Mouse (Mus musculus) ovary, postnatal 36 days (tissue): ENCODE measurements around the gene Slamf8.

Experiments used
- DNase-seq: peaks from one replicate; pipeline ENCODE4 v3.0.0; 2022; ENCODE audit warnings: low spot score, mixed read lengths

Gene Slamf8

DNA sequence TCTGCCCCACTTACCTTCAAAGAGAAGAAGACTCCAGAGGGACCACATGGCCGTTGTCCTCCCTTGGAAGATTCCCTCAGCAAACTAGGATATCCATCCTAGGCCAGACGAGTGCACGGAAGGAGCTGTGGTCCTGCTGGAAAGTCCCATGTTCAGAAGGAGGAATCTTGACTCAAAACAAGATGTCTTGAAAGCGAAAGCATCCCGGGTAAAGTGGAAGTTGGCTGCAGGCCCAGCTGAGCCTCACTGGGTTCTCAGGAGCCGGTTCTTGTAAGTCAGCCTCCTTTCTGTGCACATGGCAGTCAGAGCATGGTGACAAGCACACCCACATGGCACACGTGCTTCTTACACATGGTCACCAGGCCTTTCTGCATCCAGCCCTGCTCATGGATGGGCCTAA is at the start of gene Slamf8:
Gene Slamf8, minus strand, starts transcription at position 184 of the 400 bp plus-strand sequence.
- DNase-seq = peak; percentile 25

DNA sequence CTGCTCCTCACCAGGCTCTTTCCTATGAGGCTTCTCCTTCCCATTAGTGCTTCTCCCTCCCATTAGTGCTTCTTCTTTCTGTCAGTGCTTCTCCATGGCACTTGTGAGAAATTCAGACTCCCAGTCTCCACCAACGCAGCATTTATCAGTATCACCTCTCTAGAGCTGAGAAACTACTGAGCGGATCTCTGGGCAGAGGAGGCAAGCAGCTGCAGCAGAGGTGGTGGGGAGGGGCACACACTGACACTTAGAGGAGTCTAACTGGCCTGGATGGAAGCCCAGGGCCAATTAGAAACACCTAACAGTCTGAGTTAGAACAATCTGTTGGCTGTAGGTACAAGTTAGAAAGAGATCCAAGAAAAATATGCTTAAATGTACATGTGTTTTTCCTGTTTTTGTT is 48.4 kb upstream of the Slamf8 start:
- no peak for DNase-seq

GRCm38 (mm10) chr1:172637801-172638200 is 47.4 kb upstream of the Slamf8 start:
- no peak for DNase-seq

DNA sequence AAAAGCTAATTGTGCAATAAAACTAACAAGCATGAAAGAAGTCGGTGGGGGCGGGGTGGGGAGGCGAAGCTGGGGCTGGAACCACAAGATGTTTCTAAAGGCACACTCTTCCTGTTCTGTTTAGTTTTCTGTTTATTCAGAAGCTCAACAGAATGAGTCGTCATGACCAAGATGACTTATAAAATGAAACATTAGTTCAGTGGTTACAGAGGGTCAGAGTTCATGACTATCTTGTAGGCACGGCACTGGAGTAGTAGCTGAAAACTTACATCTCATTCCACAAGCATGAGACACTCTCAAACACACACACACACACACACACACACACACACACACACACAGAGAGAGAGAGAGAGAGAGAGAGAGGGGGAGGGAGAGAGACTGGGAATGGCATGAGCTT is 45.9 kb upstream of the Slamf8 start:
- DNase-seq = no peak

DNA sequence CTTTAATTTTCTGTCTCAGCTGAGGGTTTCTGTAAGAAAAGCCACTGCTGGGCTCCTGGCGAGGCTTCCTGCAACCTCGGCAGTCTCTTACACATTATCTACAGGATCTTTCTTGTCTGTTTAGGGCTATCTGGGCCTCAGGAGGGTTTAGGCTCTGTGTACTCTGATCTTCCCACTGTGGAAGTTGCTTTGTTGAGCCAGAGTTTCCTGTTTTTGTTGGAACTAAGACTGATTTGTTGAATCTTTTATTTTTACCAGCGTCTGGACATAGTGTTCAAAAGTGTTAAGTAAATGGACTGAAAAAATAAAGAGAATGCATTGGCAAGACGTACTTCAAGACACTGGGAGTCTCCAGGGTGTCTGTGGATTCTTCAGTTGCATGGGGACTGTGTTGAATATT is 44.9 kb upstream of the Slamf8 start:
- no peak for DNase-seq

DNA sequence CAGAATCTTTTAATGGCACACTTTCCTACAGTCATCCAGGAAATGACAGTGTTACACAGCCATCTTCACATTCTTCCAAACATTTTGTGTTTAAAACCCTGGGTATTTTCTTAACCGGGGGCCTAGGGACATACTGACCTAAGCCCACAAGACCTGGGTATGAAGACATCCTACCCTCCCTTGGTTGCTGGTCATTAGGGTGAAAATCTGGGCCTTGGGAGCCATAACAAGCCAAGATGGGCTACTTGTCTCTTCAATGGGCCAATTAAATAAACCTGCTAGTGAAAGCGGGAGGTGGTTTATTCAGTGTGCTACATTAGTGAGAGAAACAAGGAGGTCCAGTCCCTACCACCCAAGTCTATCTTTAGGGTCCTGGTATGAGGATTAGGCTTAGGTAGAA is 43.8 kb upstream of the Slamf8 start:
- no peak for DNase-seq

- peak; percentile 96 for DNase-seq
These were observed 42.3 kb upstream of the Slamf8 start, which contains the start of gene Dusp23 for GRCm38 (mm10) chr1:172632451-172633326. TSS of gene Dusp23 (minus strand) at chr1:172632962.

- no peak for DNase-seq
These were observed 41.4 kb upstream of the Slamf8 start for GRCm38 (mm10) chr1:172631721-172632120.

GRCm38 (mm10) chr1:172629831-172630230 is 39.5 kb upstream of the Slamf8 start:
- no peak for DNase-seq

DNA sequence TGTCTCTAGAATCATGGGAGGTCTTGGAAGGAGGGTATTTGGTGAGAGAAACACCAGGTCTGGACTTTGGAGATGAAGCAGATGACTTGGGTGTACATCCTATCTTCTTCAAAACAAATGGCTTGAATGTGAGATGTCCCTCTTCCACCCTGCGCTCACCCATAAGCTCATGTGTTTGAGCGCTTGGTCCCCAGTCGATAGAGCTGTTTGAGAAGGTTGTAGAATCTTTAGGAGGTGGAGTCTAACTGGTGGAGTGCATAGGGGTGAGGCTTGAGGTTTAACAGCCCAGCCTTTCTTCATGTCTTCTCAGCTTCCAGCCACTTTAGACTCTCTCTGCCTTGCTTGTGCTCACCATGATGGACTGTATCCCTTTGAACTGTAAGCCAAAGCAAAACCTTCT is 35.9 kb upstream of the Slamf8 start:
- DNase-seq = no peak

DNA sequence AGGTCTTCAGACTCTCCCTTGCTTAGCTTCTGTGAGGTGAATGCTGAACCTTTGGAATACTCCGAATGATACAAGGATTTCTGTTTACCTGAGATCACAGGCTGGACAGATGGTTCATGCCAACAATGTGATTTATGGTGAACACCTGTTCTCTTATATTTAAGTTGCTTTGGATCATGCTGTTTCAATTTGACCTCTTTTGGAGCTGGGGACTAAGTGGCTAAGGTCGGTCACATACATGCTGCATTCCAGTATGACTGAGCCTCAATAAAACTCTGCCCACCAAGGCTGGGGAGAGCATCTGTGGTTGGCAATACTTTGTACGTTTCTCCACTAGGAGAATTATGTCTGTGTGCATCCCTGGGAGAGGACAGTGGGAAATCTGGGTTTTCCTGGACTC is 33.7 kb upstream of the Slamf8 start:
- no peak for DNase-seq

DNA sequence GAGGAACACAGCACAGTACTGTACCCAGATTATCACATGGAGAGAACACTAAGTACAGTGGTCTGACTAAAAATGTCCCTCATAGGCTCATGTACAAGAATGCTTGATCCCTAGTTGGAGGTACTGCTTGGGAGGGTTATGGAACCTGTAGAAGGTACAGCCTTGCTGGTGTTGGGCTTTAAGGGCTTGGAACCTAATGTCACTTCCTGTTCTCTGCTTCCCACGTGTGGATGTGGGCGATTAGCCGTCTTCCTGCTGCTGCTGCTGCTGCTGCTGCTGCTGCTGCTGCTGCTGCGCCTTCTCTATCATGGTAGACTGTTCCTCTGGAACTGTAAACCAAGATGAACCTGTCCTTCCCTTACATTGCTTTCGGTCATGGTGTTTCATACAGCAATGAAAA is 33.2 kb upstream of the Slamf8 start:
- DNase-seq = no peak

GRCm38 (mm10) chr1:172619235-172619634 is 28.9 kb upstream of the Slamf8 start:
- peak; percentile 68 for DNase-seq

GRCm38 (mm10) chr1:172618141-172618540 is 27.8 kb upstream of the Slamf8 start:
- DNase-seq = no peak

DNA sequence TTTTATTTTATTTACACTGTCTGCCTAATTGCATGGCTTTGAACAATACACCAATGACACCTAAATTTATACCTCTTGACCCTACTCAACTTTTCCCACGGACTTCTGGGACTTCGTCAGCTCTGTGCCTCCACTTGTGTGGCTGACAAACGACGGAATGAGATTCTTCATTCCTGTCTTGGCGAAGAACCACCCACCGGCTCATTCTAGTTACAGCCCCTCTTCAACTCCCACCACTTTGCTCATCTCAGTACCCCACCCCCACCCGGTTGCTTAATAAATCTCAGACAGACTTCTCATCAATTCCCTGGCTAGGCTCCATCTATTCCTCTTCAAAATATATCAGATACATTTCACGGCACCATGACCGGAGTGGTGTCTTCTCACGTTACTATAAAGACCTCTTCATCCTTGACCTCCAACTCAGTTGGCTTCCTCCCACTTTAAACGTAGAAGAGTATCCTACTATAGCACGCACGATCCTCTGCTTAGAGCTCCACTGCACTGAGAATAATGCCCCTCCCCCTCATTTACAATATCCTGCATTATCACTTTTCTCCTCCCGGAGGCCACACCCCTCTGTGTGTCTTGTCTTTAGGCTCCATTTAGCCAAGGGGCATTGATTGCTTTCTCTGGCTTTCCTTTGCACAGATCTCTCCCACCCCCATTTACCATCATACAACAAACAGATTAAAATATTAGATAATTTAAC is 27.2 kb upstream of the Slamf8 start:
- no peak for DNase-seq

DNA sequence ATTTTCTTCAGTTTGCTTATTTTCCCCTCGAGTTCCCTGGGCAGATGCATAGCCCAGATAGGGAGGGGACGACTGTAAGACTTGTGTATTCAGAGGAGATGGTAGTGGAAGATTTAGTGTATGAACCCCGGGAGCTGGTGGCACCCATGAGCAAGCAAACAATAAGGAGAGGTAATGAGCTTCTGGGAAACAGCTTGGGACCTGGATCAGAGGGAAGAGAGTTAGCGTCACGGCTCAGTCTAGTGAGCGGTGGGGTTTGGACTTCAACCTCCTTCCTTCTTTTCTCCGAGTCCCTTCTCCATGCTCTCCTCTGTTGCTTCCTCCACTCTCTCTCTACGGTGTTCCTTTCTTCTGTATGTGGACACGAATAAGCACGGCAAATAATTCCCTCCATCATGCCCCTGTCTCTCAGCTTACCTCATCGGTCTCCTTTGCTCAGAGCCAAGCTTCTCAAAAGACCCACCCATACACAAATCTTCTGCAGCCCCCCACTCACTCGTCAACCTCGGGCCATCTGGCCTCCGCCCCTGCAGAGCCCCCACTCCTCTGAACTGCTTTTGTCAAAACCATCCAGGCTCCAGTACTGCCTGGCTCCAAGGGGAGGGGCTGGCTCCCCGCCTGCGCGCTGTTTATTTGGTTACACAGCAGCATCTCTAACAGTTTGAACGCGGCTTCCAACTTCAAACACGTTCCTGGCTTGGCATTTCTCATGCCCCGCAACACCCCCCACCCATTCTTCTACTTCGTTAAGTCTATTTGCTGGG is 26.4 kb upstream of the Slamf8 start:
- no peak for DNase-seq

DNA sequence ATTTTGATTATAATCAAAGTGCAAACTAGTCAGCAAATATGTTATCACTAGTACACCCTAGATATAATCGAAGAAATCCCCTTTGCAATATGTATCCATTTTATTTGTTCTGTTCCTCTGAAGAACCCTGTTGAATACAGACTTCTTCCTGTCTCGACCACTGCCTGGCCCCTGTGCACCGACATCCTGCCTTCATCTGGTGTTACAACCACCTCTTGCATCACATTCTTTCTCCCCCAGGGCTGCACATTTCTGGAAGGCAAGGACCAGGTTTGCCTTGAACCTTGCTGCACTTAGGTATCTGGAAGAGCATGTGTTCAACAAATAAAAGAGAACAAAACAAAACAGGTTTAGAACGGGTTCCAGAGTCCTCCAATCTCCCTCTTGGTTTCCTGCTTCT is 25.0 kb upstream of the Slamf8 start:
- DNase-seq = no peak

GRCm38 (mm10) chr1:172614654-172615053 is 24.3 kb upstream of the Slamf8 start:
- DNase-seq = no peak

- DNase-seq = no peak
These were observed 22.4 kb upstream of the Slamf8 start for GRCm38 (mm10) chr1:172612745-172613144.

- no peak for DNase-seq
These were observed 20.9 kb upstream of the Slamf8 start for GRCm38 (mm10) chr1:172611304-172611703.

DNA sequence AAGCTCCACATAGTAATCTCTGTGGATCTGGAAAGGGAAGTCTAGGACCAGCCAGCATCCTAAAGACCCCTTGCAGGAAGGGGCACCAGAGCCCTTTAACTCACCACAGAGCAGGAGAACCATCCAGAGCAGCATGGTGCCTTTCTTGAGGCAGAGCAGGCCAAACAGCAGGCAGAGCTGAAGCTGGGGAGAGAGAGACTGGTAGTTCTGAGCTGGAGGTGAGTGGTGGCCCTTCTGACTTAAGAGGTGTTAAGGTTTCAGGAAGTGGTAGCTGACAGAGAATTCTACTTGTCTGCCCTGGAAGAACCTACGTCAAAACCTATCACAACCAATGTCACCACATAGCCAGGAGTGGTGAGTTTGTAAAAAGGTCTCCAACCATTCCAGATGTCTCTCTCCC is 12.0 kb upstream of the Slamf8 start, which contains the start of gene Fcrl6:
Gene Fcrl6, minus strand, starts transcription at position 226 of the 400 bp plus-strand sequence.
- DNase-seq = no peak

DNA sequence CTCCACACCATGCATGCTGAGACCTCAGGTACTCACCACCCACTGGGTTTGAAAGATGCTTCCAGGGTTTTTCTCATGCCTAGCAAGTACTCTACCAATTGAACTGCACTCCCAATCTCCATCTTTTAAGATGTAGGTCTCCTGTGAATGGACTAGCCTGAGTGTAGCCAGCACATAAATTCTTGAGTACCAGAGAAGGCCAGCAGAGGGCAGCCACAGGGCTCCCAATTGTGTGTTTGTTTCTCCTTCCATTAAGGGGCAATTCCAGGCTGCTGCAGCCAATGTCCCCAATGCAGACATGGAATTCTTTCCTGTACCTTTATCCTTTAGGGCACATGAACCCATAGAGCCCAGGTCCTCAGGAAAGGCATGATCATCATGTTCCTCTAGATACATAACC is 4.1 kb upstream of the Slamf8 start:
- no peak for DNase-seq
